Mouse (Mus musculus): ENCODE data around the gene Timm13. TPM values are rescaled to one million over a fixed set of nuclear protein-coding genes. Genes with fewer than 3 reads are reported as not detected.
A peak's percentile ranks its signal among the peaks of the same experiment; 100 is the strongest.

Timm13 gene
- 325 and 348 TPM in 2 replicates for polyA plus RNA-seq (2014; fragmentation: Nextera tagmentation; extraction: Ambion mirVana)

GRCm38 (mm10) chr10:80900318-80901247 lies at the start of gene Timm13:
Gene Timm13, minus strand, starts transcription at chr10:80900969.
- H3K4me3 ChIP-seq (ENCODE audit: low read depth, low read length): peak within 1 kb of the TSS; percentile 73
- ATAC-seq (ENCODE audit: low read depth): peak; percentile 97
- peak within 1 kb of the TSS; percentile 67 for H3K27ac ChIP-seq (replicated peaks; ENCODE audit: low read depth, low read length)
- peaks cover 10% of the 10 kb centered on the region for H3K4me1 ChIP-seq (ENCODE audit: control insufficient read depth, insufficient read depth, low read length)
- WGBS: under 1% methylated on average over 52 of the region's 72 CpGs
- H3K9ac ChIP-seq (ENCODE audit: low read depth, low read length): peak within 1 kb of the TSS; percentile 75
- H3K36me3 ChIP-seq (ENCODE audit: control insufficient read depth, insufficient read depth, low read length): peaks cover 46% of the 10 kb centered on the region
- peak; percentile 100 for DNase-seq (ENCODE audit: low spot score)
- H3K9me3 ChIP-seq (ENCODE audit: control insufficient read depth, low read length): no peaks in the 10 kb centered on the region
- peak within 1 kb of the TSS; percentile 72 for H3K4me2 ChIP-seq (ENCODE audit: low read depth, low read length)
- no peaks in the 10 kb centered on the region for H3K27me3 ChIP-seq (replicated peaks; ENCODE audit: control insufficient read depth, insufficient read depth, low read length)

- Histone ChIP-seq H3K9ac (ENCODE audit: low read depth, low read length) (no peak overlapping the region), H3K9me3 (ENCODE audit: control insufficient read depth, low read length) (no peaks in the 10 kb centered on the region), H3K27me3 (replicated peaks; ENCODE audit: control insufficient read depth, insufficient read depth, low read length) (no peaks in the 10 kb centered on the region), H3K36me3 (ENCODE audit: control insufficient read depth, insufficient read depth, low read length) (no peaks in the 10 kb centered on the region), H3K4me1 (ENCODE audit: control insufficient read depth, insufficient read depth, low read length) (peaks cover 16% of the 10 kb centered on the region), H3K4me3 (ENCODE audit: low read depth, low read length) (no peak overlapping the region), H3K27ac (replicated peaks; ENCODE audit: low read depth, low read length) (no peak overlapping the region), H3K4me2 (ENCODE audit: low read depth, low read length) (no peak overlapping the region)
- WGBS: 53% methylated on average over 5 of the region's 5 CpGs
- no peak for ATAC-seq (ENCODE audit: low read depth)
- no peak for DNase-seq (ENCODE audit: low spot score)
Observed at GRCm38 (mm10) chr10:80950314-80950713, 49.5 kb upstream of the Timm13 start.

GRCm38 (mm10) chr10:80949081-80949480 lies 48.3 kb upstream of the Timm13 start:
- WGBS: 46% methylated on average over 3 of the region's 3 CpGs

GRCm38 (mm10) chr10:80948570-80948969 lies 47.8 kb upstream of the Timm13 start:
- Histone ChIP-seq H3K9ac (ENCODE audit: low read depth, low read length) (no peak overlapping the region), H3K4me2 (ENCODE audit: low read depth, low read length) (no peak overlapping the region), H3K27me3 (replicated peaks; ENCODE audit: control insufficient read depth, insufficient read depth, low read length) (no peaks in the 10 kb centered on the region), H3K9me3 (ENCODE audit: control insufficient read depth, low read length) (no peaks in the 10 kb centered on the region), H3K4me3 (ENCODE audit: low read depth, low read length) (no peak overlapping the region), H3K27ac (replicated peaks; ENCODE audit: low read depth, low read length) (0 out of 2 replicates have a peak overlapping the region, but pooled peaks have one; percentile 6), H3K36me3 (ENCODE audit: control insufficient read depth, insufficient read depth, low read length) (no peaks in the 10 kb centered on the region), H3K4me1 (ENCODE audit: control insufficient read depth, insufficient read depth, low read length) (peaks cover 6% of the 10 kb centered on the region; the same call in 1 of the 2 replicates)
- ATAC-seq (ENCODE audit: low read depth) (no peak), DNase-seq (ENCODE audit: low spot score) (peak; percentile 68)
- WGBS: 35% methylated on average over 6 of the region's 6 CpGs

More at GRCm38 (mm10) chr10:80949081-80949480, 48.3 kb upstream of the Timm13 start:
- no peak for ATAC-seq (ENCODE audit: low read depth)
- H3K27me3 ChIP-seq (replicated peaks; ENCODE audit: control insufficient read depth, insufficient read depth, low read length): no peaks in the 10 kb centered on the region
- H3K4me2 ChIP-seq (ENCODE audit: low read depth, low read length): no peak overlapping the region
- no peaks in the 10 kb centered on the region for H3K36me3 ChIP-seq (ENCODE audit: control insufficient read depth, insufficient read depth, low read length)
- H3K27ac ChIP-seq (replicated peaks; ENCODE audit: low read depth, low read length): no peak overlapping the region
- no peak overlapping the region for H3K4me3 ChIP-seq (ENCODE audit: low read depth, low read length)
- no peaks in the 10 kb centered on the region for H3K9me3 ChIP-seq (ENCODE audit: control insufficient read depth, low read length)
- H3K4me1 ChIP-seq (ENCODE audit: control insufficient read depth, insufficient read depth, low read length): peaks cover 6% of the 10 kb centered on the region; the same call in 1 of the 2 replicates
- no peak overlapping the region for H3K9ac ChIP-seq (ENCODE audit: low read depth, low read length)
- no peak for DNase-seq (ENCODE audit: low spot score)

GRCm38 (mm10) chr10:80947802-80948201 lies 47.0 kb upstream of the Timm13 start:
- H3K27ac ChIP-seq (replicated peaks; ENCODE audit: low read depth, low read length): 0 out of 2 replicates have a peak overlapping the region, but pooled peaks have one; percentile 23
- H3K4me1 ChIP-seq (ENCODE audit: control insufficient read depth, insufficient read depth, low read length): peaks cover 6% of the 10 kb centered on the region; the same call in 1 of the 2 replicates
- H3K36me3 ChIP-seq (ENCODE audit: control insufficient read depth, insufficient read depth, low read length): no peaks in the 10 kb centered on the region
- no peak overlapping the region for H3K4me2 ChIP-seq (ENCODE audit: low read depth, low read length)
- 30% methylated on average over 2 of the region's 2 CpGs for WGBS
- ATAC-seq (ENCODE audit: low read depth) (peak; percentile 55; the same call in 1 of the 2 replicates), DNase-seq (ENCODE audit: low spot score) (peak; percentile 86)
- no peak overlapping the region for H3K4me3 ChIP-seq (ENCODE audit: low read depth, low read length)
- H3K9me3 ChIP-seq (ENCODE audit: control insufficient read depth, low read length): no peaks in the 10 kb centered on the region
- H3K27me3 ChIP-seq (replicated peaks; ENCODE audit: control insufficient read depth, insufficient read depth, low read length): no peaks in the 10 kb centered on the region
- H3K9ac ChIP-seq (ENCODE audit: low read depth, low read length): no peak overlapping the region

GRCm38 (mm10) chr10:80946684-80947437 lies 46.1 kb upstream of the Timm13 start:
- WGBS: 62% methylated on average over 14 of the region's 14 CpGs

GRCm38 (mm10) chr10:80944231-80944630 lies 43.5 kb upstream of the Timm13 start:
- WGBS: 86% methylated on average over 5 of the region's 5 CpGs
- ATAC-seq (ENCODE audit: low read depth): no peak

More at GRCm38 (mm10) chr10:80946684-80947437, 46.1 kb upstream of the Timm13 start:
- Histone ChIP-seq H3K9ac (ENCODE audit: low read depth, low read length) (no peak overlapping the region), H3K27me3 (replicated peaks; ENCODE audit: control insufficient read depth, insufficient read depth, low read length) (no peaks in the 10 kb centered on the region), H3K36me3 (ENCODE audit: control insufficient read depth, insufficient read depth, low read length) (no peaks in the 10 kb centered on the region), H3K9me3 (ENCODE audit: control insufficient read depth, low read length) (no peaks in the 10 kb centered on the region), H3K4me1 (ENCODE audit: control insufficient read depth, insufficient read depth, low read length) (peaks cover 6% of the 10 kb centered on the region; the same call in 1 of the 2 replicates), H3K4me2 (ENCODE audit: low read depth, low read length) (no peak overlapping the region), H3K4me3 (ENCODE audit: low read depth, low read length) (no peak overlapping the region), H3K27ac (replicated peaks; ENCODE audit: low read depth, low read length) (no peak overlapping the region)
- DNase-seq (ENCODE audit: low spot score) (no peak), ATAC-seq (ENCODE audit: low read depth) (no peak)

GRCm38 (mm10) chr10:80943701-80944100 lies 42.9 kb upstream of the Timm13 start:
- Histone ChIP-seq H3K4me2 (ENCODE audit: low read depth, low read length) (no peak overlapping the region), H3K4me3 (ENCODE audit: low read depth, low read length) (no peak overlapping the region), H3K9me3 (ENCODE audit: control insufficient read depth, low read length) (no peaks in the 10 kb centered on the region), H3K9ac (ENCODE audit: low read depth, low read length) (no peak overlapping the region), H3K36me3 (ENCODE audit: control insufficient read depth, insufficient read depth, low read length) (no peaks in the 10 kb centered on the region), H3K27me3 (replicated peaks; ENCODE audit: control insufficient read depth, insufficient read depth, low read length) (no peaks in the 10 kb centered on the region), H3K4me1 (ENCODE audit: control insufficient read depth, insufficient read depth, low read length) (peaks cover 28% of the 10 kb centered on the region), H3K27ac (replicated peaks; ENCODE audit: low read depth, low read length) (no peak overlapping the region)
- no peak for ATAC-seq (ENCODE audit: low read depth)
- WGBS: 71% methylated on average over 9 of the region's 9 CpGs
- no peak for DNase-seq (ENCODE audit: low spot score)

More at GRCm38 (mm10) chr10:80944231-80944630, 43.5 kb upstream of the Timm13 start:
- Histone ChIP-seq H3K9ac (ENCODE audit: low read depth, low read length) (no peak overlapping the region), H3K4me3 (ENCODE audit: low read depth, low read length) (no peak overlapping the region), H3K9me3 (ENCODE audit: control insufficient read depth, low read length) (no peaks in the 10 kb centered on the region), H3K4me1 (ENCODE audit: control insufficient read depth, insufficient read depth, low read length) (peaks cover 23% of the 10 kb centered on the region), H3K4me2 (ENCODE audit: low read depth, low read length) (no peak overlapping the region), H3K36me3 (ENCODE audit: control insufficient read depth, insufficient read depth, low read length) (no peaks in the 10 kb centered on the region), H3K27ac (replicated peaks; ENCODE audit: low read depth, low read length) (no peak overlapping the region), H3K27me3 (replicated peaks; ENCODE audit: control insufficient read depth, insufficient read depth, low read length) (no peaks in the 10 kb centered on the region)
- DNase-seq (ENCODE audit: low spot score): no peak
